Mouse (Mus musculus) hindbrain, embryonic 12.5 days (tissue): Measurements from ENCODE around the gene Arhgef40. TPM values are rescaled to one million over a fixed set of nuclear protein-coding genes. Genes with fewer than 3 reads are reported as not detected.
"Not testable (repeated sequence)": the region's sequence is repeated elsewhere in the genome, so short reads cannot be mapped to it uniquely, and the experiment has no call there.

Experiments
- ATAC-seq: fragments of 200-750 bp; cut with Nextera tagmentation; 2 replicates; pipeline ENCODE4 v1.8.0; 2017; ENCODE audit warnings: moderate TSS enrichment; ENCODE audit not compliant: low FRiP score
- H3K27ac ChIP-seq: fragments of 300-500 bp; sonication (generic); 2 replicates; pipeline ENCODE4 v1.5.1; 2016; ENCODE audit warnings: mild to moderate bottlenecking
- H3K27me3 ChIP-seq: fragments of 300-500 bp; sonication (generic); 2 replicates; pipeline ENCODE4 v1.6.1; 2016; ENCODE audit warnings: mild to moderate bottlenecking
- H3K36me3 ChIP-seq: fragments of 300-500 bp; sonication (generic); 2 replicates; pipeline ENCODE4 v1.6.1; 2016; ENCODE audit warnings: mild to moderate bottlenecking
- H3K4me1 ChIP-seq: fragments of 300-500 bp; sonication (generic); 2 replicates; pipeline ENCODE4 v1.6.1; 2016
- H3K4me2 ChIP-seq: fragments of 300-500 bp; sonication (generic); replicated peaks from 2 replicates; pipeline ENCODE4 v1.6.1; 2016; ENCODE audit warnings: mild to moderate bottlenecking
- H3K4me3 ChIP-seq: fragments of 300-500 bp; sonication (generic); 2 replicates; pipeline ENCODE4 v1.5.1; 2016; ENCODE audit warnings: mild to moderate bottlenecking
- H3K9ac ChIP-seq: fragments of 300-500 bp; sonication (generic); 2 replicates; pipeline ENCODE4 v1.6.1; 2016; ENCODE audit warnings: mild to moderate bottlenecking, moderate library complexity
- H3K9me3 ChIP-seq: fragments of 300-500 bp; sonication (generic); replicated peaks from 2 replicates; pipeline ENCODE4 v1.6.1; 2016; ENCODE audit warnings: mild to moderate bottlenecking
- WGBS: fragments of 180-500 bp; shearing (Covaris S2); methylation state at CpG from one replicate; pipeline ENCODE4 v1.1.7; 2016; 5-methylcytosine and 5-hydroxymethylcytosine counted together
- polyA plus RNA-seq: library from polyadenylated mRNA; unstranded; fragments of >200 nt; fragmentation: Nextera tagmentation; extraction: Ambion mirVana; gene quantifications from 2 replicates; pipeline ENCODE4 v1.2.1, GENCODE M21; 2016

Gene Arhgef40
- polyA plus RNA-seq, 1 experiment from 2014 or later: 133 TPM

- no peaks in the 10 kb centered on the region for H3K9me3 ChIP-seq
- H3K36me3 ChIP-seq: no peaks in the 10 kb centered on the region
- H3K9ac ChIP-seq: no peak overlapping the region
- WGBS: 91% methylated on average over 8 of the region's 8 CpGs
- no peak overlapping the region for H3K4me3 ChIP-seq
- H3K4me1 ChIP-seq: peaks cover 30% of the 10 kb centered on the region
- no peak overlapping the region for H3K4me2 ChIP-seq
- H3K27me3 ChIP-seq: no peaks in the 10 kb centered on the region
- H3K27ac ChIP-seq: no peak overlapping the region
- ATAC-seq: no peak
These were observed 37.2 kb downstream of the Arhgef40 start for GRCm38 (mm10) chr14:52021568-52022212.

- WGBS: 55% methylated on average over 3 of the region's 3 CpGs
These were observed 37.8 kb downstream of the Arhgef40 start for GRCm38 (mm10) chr14:52022244-52022708.

GRCm38 (mm10) chr14:52022709-52023459 lies 38.4 kb downstream of the Arhgef40 start:
- peak overlapping the region; percentile 46 for H3K4me2 ChIP-seq
- no peaks in the 10 kb centered on the region for H3K36me3 ChIP-seq
- H3K27me3 ChIP-seq: no peaks in the 10 kb centered on the region
- H3K9ac ChIP-seq: 0 out of 2 replicates have a peak overlapping the region, but pooled peaks have one; percentile 23
- no peaks in the 10 kb centered on the region for H3K9me3 ChIP-seq
- H3K27ac ChIP-seq: peak overlapping the region; percentile 79
- H3K4me1 ChIP-seq: peaks cover 26% of the 10 kb centered on the region
- peak overlapping the region; percentile 12; the same call in 1 of the 2 replicates for H3K4me3 ChIP-seq
- WGBS: 3% methylated on average over 23 of the region's 23 CpGs
- no peak for ATAC-seq

More at GRCm38 (mm10) chr14:52022244-52022708, 37.8 kb downstream of the Arhgef40 start:
- no peak for ATAC-seq
- Histone ChIP-seq H3K9me3 (no peaks in the 10 kb centered on the region), H3K4me3 (no peak overlapping the region), H3K27ac (no peak overlapping the region), H3K36me3 (no peaks in the 10 kb centered on the region), H3K9ac (0 out of 2 replicates have a peak overlapping the region, but pooled peaks have one; percentile 0), H3K4me1 (peaks cover 26% of the 10 kb centered on the region), H3K27me3 (no peaks in the 10 kb centered on the region), H3K4me2 (no peak overlapping the region)

DNA sequence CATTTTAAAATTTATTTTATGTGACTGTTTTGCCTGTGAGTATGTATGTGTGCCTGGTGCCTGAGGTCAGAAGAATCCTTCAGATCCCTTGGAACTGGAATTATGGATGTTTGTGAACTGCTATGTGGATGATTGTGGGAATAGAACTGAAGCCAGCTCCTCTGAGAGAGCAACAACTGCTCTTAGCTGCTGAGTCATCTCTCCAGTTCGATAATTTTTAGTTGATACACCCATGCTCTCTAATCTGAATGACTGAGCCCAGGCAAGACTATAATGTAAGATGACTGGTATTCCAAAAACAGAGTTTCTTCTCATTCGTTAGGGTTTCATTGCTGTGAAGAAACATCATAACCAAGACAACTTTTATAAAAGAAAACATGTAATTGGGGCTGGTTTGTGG lies 39.6 kb downstream of the Arhgef40 start:
- Histone ChIP-seq H3K9ac (no peak overlapping the region), H3K4me3 (no peak overlapping the region), H3K36me3 (no peaks in the 10 kb centered on the region), H3K9me3 (no peaks in the 10 kb centered on the region), H3K27me3 (no peaks in the 10 kb centered on the region), H3K4me2 (no peak overlapping the region), H3K4me1 (peaks cover 16% of the 10 kb centered on the region), H3K27ac (no peak overlapping the region)
- 92% methylated on average over 2 of the region's 2 CpGs for WGBS
- no peak for ATAC-seq

DNA sequence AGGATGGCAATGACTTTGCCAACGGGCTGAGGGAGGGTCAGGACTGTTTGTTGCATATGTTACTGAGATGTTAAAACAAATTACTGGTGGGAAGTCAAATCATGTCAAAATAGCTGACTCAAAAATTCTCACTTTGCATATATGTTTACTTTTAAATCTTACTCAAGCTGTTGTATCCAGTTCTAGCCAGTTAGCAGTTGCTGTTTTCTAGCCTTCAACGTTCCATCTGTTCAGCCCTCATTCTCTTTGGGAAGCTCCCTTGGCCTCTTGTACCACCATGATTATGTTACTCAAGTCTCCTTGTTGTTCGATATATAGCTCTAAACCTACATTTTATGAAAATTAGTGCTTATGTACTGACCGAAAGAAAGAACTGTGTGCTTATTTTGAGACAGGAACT lies 41.8 kb downstream of the Arhgef40 start:
- no peak for ATAC-seq
- Histone ChIP-seq H3K27me3 (no peaks in the 10 kb centered on the region), H3K9me3 (no peaks in the 10 kb centered on the region), H3K27ac (no peak overlapping the region), H3K4me1 (peaks cover 6% of the 10 kb centered on the region; the same call in 1 of the 2 replicates), H3K36me3 (no peaks in the 10 kb centered on the region), H3K9ac (no peak overlapping the region), H3K4me2 (no peak overlapping the region), H3K4me3 (no peak overlapping the region)
- 85% methylated on average over 4 of the region's 4 CpGs for WGBS

DNA sequence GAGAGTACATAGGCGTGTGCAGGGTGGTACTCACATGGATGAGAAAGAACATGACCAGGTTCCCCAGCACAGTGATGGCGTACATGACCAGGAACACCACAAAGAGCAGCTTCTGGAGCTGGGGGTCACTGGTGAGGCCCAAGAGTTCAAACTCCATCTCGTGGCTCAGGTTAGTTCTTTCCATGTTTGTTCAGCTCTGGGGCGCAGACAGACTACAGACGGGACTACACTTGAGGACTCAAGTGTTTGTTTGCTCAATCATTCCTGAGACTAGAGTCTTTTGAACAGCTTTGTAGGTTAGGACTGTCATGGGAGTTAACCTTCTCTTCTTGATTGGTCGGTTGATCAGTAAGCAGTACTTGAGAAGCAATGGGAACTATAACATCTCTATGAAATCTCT lies 51.4 kb downstream of the Arhgef40 start:
- Histone ChIP-seq H3K27ac (no peak overlapping the region), H3K27me3 (no peaks in the 10 kb centered on the region), H3K4me1 (no peaks in the 10 kb centered on the region), H3K9me3 (no peaks in the 10 kb centered on the region), H3K36me3 (no peaks in the 10 kb centered on the region), H3K9ac (no peak overlapping the region), H3K4me3 (no peak overlapping the region), H3K4me2 (no peak overlapping the region)
- no peak for ATAC-seq
- WGBS: 90% methylated on average over 6 of the region's 6 CpGs

- no peak overlapping the region for H3K27ac ChIP-seq
- H3K36me3 ChIP-seq: no peaks in the 10 kb centered on the region
- no peaks in the 10 kb centered on the region for H3K27me3 ChIP-seq
- 92% methylated on average over 5 of the region's 5 CpGs for WGBS
- H3K4me2 ChIP-seq: no peak overlapping the region
- no peak for ATAC-seq
- no peaks in the 10 kb centered on the region for H3K9me3 ChIP-seq
- no peaks in the 10 kb centered on the region for H3K4me1 ChIP-seq
- H3K4me3 ChIP-seq: no peak overlapping the region
- H3K9ac ChIP-seq: no peak overlapping the region
These were observed 54.8 kb downstream of the Arhgef40 start for GRCm38 (mm10) chr14:52039332-52039731.

DNA sequence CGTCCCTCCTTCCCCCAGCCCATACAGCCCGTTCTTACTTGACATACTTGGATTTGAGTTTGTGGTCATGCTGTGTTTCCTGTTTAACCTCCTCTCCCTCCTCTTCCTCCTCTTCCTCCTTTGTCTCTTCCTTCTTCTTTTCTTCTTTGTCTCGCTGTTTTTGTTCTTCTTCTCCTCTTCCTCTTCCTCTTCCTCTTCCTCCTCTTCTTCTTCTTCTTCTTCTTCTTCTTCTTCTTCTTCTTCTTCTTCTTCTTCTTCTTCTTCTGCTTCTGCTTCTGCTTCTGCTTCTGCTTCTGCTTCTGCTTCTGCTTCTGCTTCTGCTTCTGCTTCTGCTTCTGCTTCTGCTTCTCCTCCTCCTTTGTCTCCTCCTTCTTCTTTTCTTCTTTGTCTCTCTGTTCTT lies 57.8 kb downstream of the Arhgef40 start, which contains the start of gene Olfr221:
Gene Olfr221, minus strand, starts transcription at position 101 of the 400 bp plus-strand sequence.
- WGBS: 68% methylated on average over 3 of the region's 3 CpGs
- H3K27me3 ChIP-seq, H3K4me2 ChIP-seq, ATAC-seq, H3K4me3 ChIP-seq, H3K9me3 ChIP-seq, H3K36me3 ChIP-seq, H3K27ac ChIP-seq, H3K9ac ChIP-seq: not testable (repeated sequence)
- peaks cover 15% of the 10 kb centered on the region for H3K4me1 ChIP-seq

GRCm38 (mm10) chr14:52043446-52043845 lies 58.9 kb downstream of the Arhgef40 start:
- Histone ChIP-seq H3K9me3 (no peaks in the 10 kb centered on the region), H3K4me3 (no peak overlapping the region), H3K4me1 (peaks cover 15% of the 10 kb centered on the region), H3K9ac (no peak overlapping the region), H3K36me3 (no peaks in the 10 kb centered on the region), H3K4me2 (no peak overlapping the region), H3K27ac (no peak overlapping the region), H3K27me3 (no peaks in the 10 kb centered on the region)
- ATAC-seq: no peak
- 70% methylated on average over 6 of the region's 6 CpGs for whole genome bisulfite sequencing

DNA sequence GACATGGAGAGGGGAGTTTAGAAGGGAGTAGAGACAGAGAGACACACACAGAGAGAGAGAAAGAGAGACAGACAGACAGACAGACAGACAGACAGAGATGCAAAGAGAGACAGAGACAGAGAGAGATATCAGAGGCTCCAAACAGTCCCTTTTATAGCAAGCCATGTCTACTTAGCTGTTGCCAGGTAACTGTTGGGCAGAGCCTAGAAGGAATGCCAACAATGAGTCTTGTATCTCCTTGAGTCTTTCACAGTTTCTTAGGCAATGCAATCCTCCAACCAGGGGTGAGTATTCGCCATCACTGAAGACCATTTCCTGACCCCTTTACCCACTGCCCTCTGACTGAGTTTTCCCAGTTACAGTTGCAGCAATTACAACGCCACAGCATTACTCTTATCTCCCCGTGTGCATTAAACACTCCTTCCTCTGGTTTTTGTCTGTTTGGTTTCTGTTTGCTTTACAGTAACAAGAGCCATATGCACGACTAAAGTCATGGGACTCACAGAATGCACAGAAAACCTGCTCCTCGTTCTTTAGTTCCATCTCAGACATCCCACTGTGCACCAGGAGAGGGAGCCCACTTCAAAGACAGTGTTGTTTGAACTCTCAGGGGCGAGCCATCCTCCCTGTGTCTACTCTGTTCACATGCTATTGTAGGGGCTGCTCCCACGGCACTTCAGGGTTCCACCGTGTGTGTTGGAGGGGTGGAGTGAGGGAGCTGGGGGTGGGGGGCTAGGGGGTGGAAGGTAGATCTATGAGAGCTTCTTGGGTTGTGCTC lies 60.6 kb downstream of the Arhgef40 start:
- Histone ChIP-seq H3K4me2 (0 out of 2 replicates have a peak overlapping the region, but pooled peaks have one; percentile 1), H3K27me3 (no peaks in the 10 kb centered on the region), H3K4me1 (peaks cover 15% of the 10 kb centered on the region), H3K4me3 (no peak overlapping the region), H3K27ac (no peak overlapping the region), H3K9me3 (no peaks in the 10 kb centered on the region), H3K9ac (no peak overlapping the region), H3K36me3 (no peaks in the 10 kb centered on the region)
- ATAC-seq: peak; percentile 75; the same call in 1 of the 2 replicates
- 9% methylated on average over 8 of the region's 8 CpGs for WGBS

DNA sequence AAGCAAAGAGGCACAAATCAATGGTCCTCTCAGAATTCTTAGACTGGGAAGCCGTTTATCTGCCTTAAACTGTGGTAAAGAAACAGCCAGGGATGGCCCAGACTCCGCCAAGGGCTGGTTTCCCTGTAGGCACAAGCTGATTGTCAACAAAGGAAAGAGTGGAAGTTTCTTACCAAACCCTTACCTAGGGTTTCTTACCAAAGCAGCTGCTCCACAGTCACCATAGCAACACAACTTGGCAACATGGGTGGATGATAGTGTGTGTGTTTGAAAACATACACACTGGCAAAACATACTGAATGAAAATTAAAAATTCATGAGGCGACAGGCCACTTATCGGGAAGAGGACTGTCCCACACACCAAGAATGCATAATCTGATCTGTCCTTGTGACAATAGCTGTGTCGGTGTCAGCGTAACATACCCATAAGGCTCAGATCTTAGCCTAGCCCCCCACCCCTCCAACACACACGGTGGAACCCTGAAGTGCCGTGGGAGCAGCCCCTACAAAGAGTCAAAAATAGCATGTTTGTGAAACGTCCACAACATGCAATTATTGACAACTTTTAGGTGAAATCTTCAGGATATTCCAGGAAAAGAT lies 61.5 kb downstream of the Arhgef40 start:
- H3K4me1 ChIP-seq: peaks cover 15% of the 10 kb centered on the region
- no peak overlapping the region for H3K4me3 ChIP-seq
- no peaks in the 10 kb centered on the region for H3K36me3 ChIP-seq
- WGBS: 57% methylated on average over 9 of the region's 9 CpGs
- no peak overlapping the region for H3K27ac ChIP-seq
- H3K4me2 ChIP-seq: no peak overlapping the region
- ATAC-seq: no peak
- H3K9me3 ChIP-seq: no peaks in the 10 kb centered on the region
- no peaks in the 10 kb centered on the region for H3K27me3 ChIP-seq
- H3K9ac ChIP-seq: no peak overlapping the region

- 90% methylated on average over 3 of the region's 3 CpGs for WGBS
- not testable (repeated sequence) for H3K4me1 ChIP-seq, H3K27ac ChIP-seq, H3K4me3 ChIP-seq, H3K36me3 ChIP-seq, H3K9me3 ChIP-seq, H3K4me2 ChIP-seq, ATAC-seq, H3K27me3 ChIP-seq, H3K9ac ChIP-seq
These were observed 68.2 kb downstream of the Arhgef40 start for GRCm38 (mm10) chr14:52052720-52053119.
